Mouse (Mus musculus) forebrain, embryonic 10.5 days (tissue): ENCODE data around the gene Gpr61. TPM values are rescaled to one million over a fixed set of nuclear protein-coding genes. Genes with fewer than 3 reads are reported as not detected.

Experiments
- DNase-seq: peaks from one replicate; pipeline ENCODE4 v3.0.0-alpha.2; 2017; ENCODE audit warnings: low spot score; ENCODE audit errors: extremely low spot score
- H3K27ac ChIP-seq: fragments of 300-500 bp; sonication (generic); 2 replicates; pipeline ENCODE4 v1.5.1; 2016; ENCODE audit warnings: mild to moderate bottlenecking
- H3K27me3 ChIP-seq: fragments of 300-500 bp; sonication (generic); 2 replicates; pipeline ENCODE4 v1.6.1; 2016; ENCODE audit warnings: mild to moderate bottlenecking; ENCODE audit not compliant: poor library complexity, severe bottlenecking
- H3K36me3 ChIP-seq: fragments of 300-500 bp; sonication (generic); replicated peaks from 2 replicates; pipeline ENCODE4 v1.6.1; 2016; ENCODE audit warnings: mild to moderate bottlenecking, moderate library complexity
- H3K4me1 ChIP-seq: fragments of 300-500 bp; sonication (generic); 2 replicates; pipeline ENCODE4 v1.6.1; 2016
- H3K4me3 ChIP-seq: fragments of 300-500 bp; sonication (generic); 2 replicates; pipeline ENCODE4 v1.5.1; 2016; ENCODE audit warnings: mild to moderate bottlenecking, moderate library complexity
- H3K9me3 ChIP-seq: fragments of 300-500 bp; sonication (generic); 2 replicates; pipeline ENCODE4 v1.6.1; 2016; ENCODE audit warnings: mild to moderate bottlenecking, moderate library complexity
- WGBS: fragments of 180-500 bp; shearing (Covaris S2); methylation state at CpG from one replicate; pipeline ENCODE4 v1.1.7; 2016; 5-methylcytosine and 5-hydroxymethylcytosine counted together
- polyA plus RNA-seq: library from polyadenylated mRNA; unstranded; fragments of >200 nt; fragmentation: Nextera tagmentation; extraction: Ambion mirVana; gene quantifications from 2 replicates; pipeline ENCODE4 v1.2.1, GENCODE M21; 2016

Gene Gpr61
- polyA plus RNA-seq, 1 experiment from 2014 or later: 0.15 TPM

- Histone ChIP-seq H3K36me3 (no peaks in the 10 kb centered on the region), H3K27ac (peak overlapping the region; percentile 77), H3K4me1 (peaks cover 50% of the 10 kb centered on the region), H3K27me3 (peaks cover 46% of the 10 kb centered on the region), H3K9me3 (no peaks in the 10 kb centered on the region), H3K4me3 (peak overlapping the region; percentile 31)
- peak; percentile 82 for DNase-seq
- 3% methylated on average over 10 of the region's 11 CpGs for WGBS
Measured at GRCm38 (mm10) chr3:108166486-108167211, 12.0 kb upstream of the Gpr61 start.

- peak overlapping the region; percentile 31 for H3K4me3 ChIP-seq
- peaks cover 46% of the 10 kb centered on the region for H3K27me3 ChIP-seq
- no peaks in the 10 kb centered on the region for H3K36me3 ChIP-seq
- H3K9me3 ChIP-seq: no peaks in the 10 kb centered on the region
- peak overlapping the region; percentile 77 for H3K27ac ChIP-seq
- 18% methylated on average over 10 of the region's 10 CpGs for WGBS
- peaks cover 50% of the 10 kb centered on the region for H3K4me1 ChIP-seq
- peak; percentile 26 for DNase-seq
Measured at GRCm38 (mm10) chr3:108165532-108166315, 11.0 kb upstream of the Gpr61 start.

- H3K4me3 ChIP-seq: peak overlapping the region; percentile 31
- H3K36me3 ChIP-seq: no peaks in the 10 kb centered on the region
- no peaks in the 10 kb centered on the region for H3K9me3 ChIP-seq
- WGBS: 22% methylated on average over 9 of the region's 9 CpGs
- H3K27ac ChIP-seq: peak overlapping the region; percentile 73
- peaks cover 50% of the 10 kb centered on the region for H3K4me1 ChIP-seq
- peaks cover 46% of the 10 kb centered on the region for H3K27me3 ChIP-seq
- DNase-seq: peak; percentile 85
Measured at GRCm38 (mm10) chr3:108164807-108165206, 10.1 kb upstream of the Gpr61 start.

- no peak overlapping the region for H3K4me3 ChIP-seq
- WGBS: 69% methylated on average over 5 of the region's 5 CpGs
- peaks cover 42% of the 10 kb centered on the region for H3K27me3 ChIP-seq
- H3K9me3 ChIP-seq: no peaks in the 10 kb centered on the region
- H3K4me1 ChIP-seq: peaks cover 51% of the 10 kb centered on the region
- H3K36me3 ChIP-seq: no peaks in the 10 kb centered on the region
- no peak for DNase-seq
- H3K27ac ChIP-seq: no peak overlapping the region
Measured at GRCm38 (mm10) chr3:108164091-108164490, 9.4 kb upstream of the Gpr61 start.

GRCm38 (mm10) chr3:108158383-108159037, 3.8 kb upstream of the Gpr61 start:
- WGBS: 62% methylated on average over 9 of the region's 9 CpGs
- Histone ChIP-seq H3K9me3 (no peaks in the 10 kb centered on the region), H3K4me1 (peaks cover 21% of the 10 kb centered on the region), H3K36me3 (no peaks in the 10 kb centered on the region), H3K27ac (peak overlapping the region; percentile 77), H3K27me3 (peaks cover 5% of the 10 kb centered on the region; the same call in 1 of the 2 replicates), H3K4me3 (0 out of 2 replicates have a peak overlapping the region, but pooled peaks have one; percentile 8)
- no peak for DNase-seq

- no peak overlapping the region for H3K27ac ChIP-seq
- H3K4me3 ChIP-seq: no peak overlapping the region
- no peaks in the 10 kb centered on the region for H3K27me3 ChIP-seq
- no peaks in the 10 kb centered on the region for H3K36me3 ChIP-seq
- no peaks in the 10 kb centered on the region for H3K9me3 ChIP-seq
- 93% methylated on average over 3 of the region's 3 CpGs for WGBS
- DNase-seq: no peak
- peaks cover 13% of the 10 kb centered on the region for H3K4me1 ChIP-seq
Measured at GRCm38 (mm10) chr3:108152290-108152689, 2.4 kb downstream of the Gpr61 start.

- no peaks in the 10 kb centered on the region for H3K27me3 ChIP-seq
- H3K4me1 ChIP-seq: peaks cover 35% of the 10 kb centered on the region
- H3K4me3 ChIP-seq: no peak overlapping the region
- H3K36me3 ChIP-seq: no peaks in the 10 kb centered on the region
- H3K9me3 ChIP-seq: no peaks in the 10 kb centered on the region
- 69% methylated on average over 11 of the region's 11 CpGs for WGBS
- 0 out of 2 replicates have a peak overlapping the region, but pooled peaks have one; percentile 35 for H3K27ac ChIP-seq
- DNase-seq: peak; percentile 83
Measured at GRCm38 (mm10) chr3:108147386-108148235, 7.1 kb downstream of the Gpr61 start.

- Histone ChIP-seq H3K27ac (peak overlapping the region; percentile 95), H3K9me3 (no peaks in the 10 kb centered on the region), H3K4me3 (peak overlapping the region; percentile 83), H3K36me3 (no peaks in the 10 kb centered on the region), H3K27me3 (no peaks in the 10 kb centered on the region), H3K4me1 (peaks cover 35% of the 10 kb centered on the region)
- no peak for DNase-seq
- WGBS: 64% methylated on average over 5 of the region's 5 CpGs
Measured at GRCm38 (mm10) chr3:108146671-108147070, 8.0 kb downstream of the Gpr61 start.

GRCm38 (mm10) chr3:108145534-108146445, 8.9 kb downstream of the Gpr61 start, which contains the start of gene Gnai3:
Gnai3 (minus strand) TSS chr3:108146146.
- DNase-seq: peak; percentile 97
- no peaks in the 10 kb centered on the region for H3K27me3 ChIP-seq
- H3K9me3 ChIP-seq: no peaks in the 10 kb centered on the region
- peak within 1 kb of the TSS; percentile 95 for H3K27ac ChIP-seq
- peaks cover 6% of the 10 kb centered on the region; the same call in 1 of the 2 replicates for H3K36me3 ChIP-seq
- peak within 1 kb of the TSS; percentile 83 for H3K4me3 ChIP-seq
- under 1% methylated on average over 63 of the region's 63 CpGs for WGBS
- peaks cover 34% of the 10 kb centered on the region for H3K4me1 ChIP-seq

- 89% methylated on average over 4 of the region's 4 CpGs for WGBS
- Histone ChIP-seq H3K4me1 (peaks cover 13% of the 10 kb centered on the region), H3K9me3 (no peaks in the 10 kb centered on the region), H3K27ac (no peak overlapping the region), H3K27me3 (no peaks in the 10 kb centered on the region), H3K4me3 (no peak overlapping the region), H3K36me3 (peaks cover 37% of the 10 kb centered on the region)
- DNase-seq: no peak
Measured at GRCm38 (mm10) chr3:108140786-108141185, 13.9 kb downstream of the Gpr61 start.

- 84% methylated on average over 1 of the region's 1 CpGs for WGBS
- no peak overlapping the region for H3K27ac ChIP-seq
- DNase-seq: no peak
Measured at GRCm38 (mm10) chr3:108139113-108139512, 15.6 kb downstream of the Gpr61 start.

More at GRCm38 (mm10) chr3:108139113-108139512, 15.6 kb downstream of the Gpr61 start:
- no peaks in the 10 kb centered on the region for H3K4me1 ChIP-seq
- H3K9me3 ChIP-seq: no peaks in the 10 kb centered on the region
- peaks cover 39% of the 10 kb centered on the region for H3K36me3 ChIP-seq
- H3K4me3 ChIP-seq: no peak overlapping the region
- no peaks in the 10 kb centered on the region for H3K27me3 ChIP-seq
